Mouse (Mus musculus): ENCODE data around the gene Ubash3a. TPM values are rescaled to one million over a fixed set of nuclear protein-coding genes. Genes with fewer than 3 reads are reported as not detected.

Gene Ubash3a
- total RNA-seq (2021) = 1 to 10 TPM in 1 of 2 experiments, under 1 TPM in 1; 0.85 to 1.4 TPM

DNA sequence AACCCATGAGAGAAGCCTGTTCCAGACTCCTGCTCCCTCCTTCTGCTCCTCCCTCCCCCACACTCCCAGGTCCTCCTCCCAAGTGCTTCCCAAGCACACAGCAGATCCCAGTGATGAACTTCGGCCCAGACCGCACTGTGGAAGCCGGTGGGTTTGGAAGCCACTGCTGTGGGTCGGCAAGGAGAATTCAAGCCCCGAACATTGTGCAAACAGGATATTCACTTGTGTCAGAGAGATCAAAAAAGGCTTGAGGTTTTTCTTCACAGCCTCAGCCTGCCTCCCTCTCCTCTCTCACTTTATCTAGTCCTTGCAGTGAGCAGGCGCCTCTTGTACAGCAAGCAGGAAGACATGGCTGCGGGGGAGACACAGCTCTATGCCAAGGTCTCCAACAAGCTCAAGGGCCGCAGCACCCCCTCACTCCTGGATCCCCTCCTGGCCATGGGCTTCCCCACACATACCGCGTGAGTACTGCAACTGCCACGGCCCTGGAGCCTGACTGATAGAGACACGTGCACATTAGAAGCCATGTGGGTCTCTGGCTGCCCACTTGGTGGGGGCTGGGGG is at the start of gene Ubash3a:
Gene Ubash3a, plus strand, starts transcription at position 103 of the 564 bp plus-strand sequence.
- peak; percentile 9 to 14 for DNase-seq

DNA sequence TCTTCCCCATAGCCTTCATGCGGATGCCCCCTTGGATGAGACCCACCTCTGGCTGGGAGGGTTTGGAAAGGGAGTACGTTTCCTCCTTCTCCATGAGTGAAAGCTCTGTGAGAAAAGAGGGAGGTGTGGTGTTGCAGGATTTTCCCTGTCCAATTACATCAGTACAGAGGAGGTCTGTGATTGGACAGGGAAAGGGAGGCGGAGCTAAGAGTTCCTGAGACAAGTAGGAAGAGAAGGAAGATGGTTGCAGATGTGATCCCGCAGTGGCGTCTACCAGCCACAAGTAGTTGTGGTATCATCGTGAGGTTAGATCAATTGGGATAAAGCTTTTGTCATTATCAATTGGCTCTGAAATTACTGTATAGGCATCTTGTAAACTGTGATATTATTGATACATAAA is 49.8 kb upstream of the Ubash3a start:
- no peak for DNase-seq

DNA sequence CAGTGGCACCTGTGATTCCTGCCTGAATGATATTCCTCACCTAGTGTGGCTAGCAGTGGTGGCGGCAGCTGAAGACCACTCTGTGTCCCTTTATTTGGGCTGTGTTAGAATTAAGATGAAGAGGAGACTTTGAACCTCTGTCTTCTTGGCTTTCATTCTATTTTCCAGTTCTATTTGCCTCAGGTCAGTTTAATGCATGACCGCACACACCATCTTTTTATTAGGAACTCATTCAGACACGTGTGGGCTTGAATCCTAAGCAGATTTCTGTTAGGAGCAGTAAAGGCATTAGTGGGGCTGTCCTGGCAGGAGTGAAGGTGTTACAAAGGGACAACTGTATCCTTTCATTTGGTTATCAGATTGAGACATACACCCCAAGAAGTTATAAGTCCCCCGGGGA is 47.4 kb upstream of the Ubash3a start:
- no peak for DNase-seq

DNA sequence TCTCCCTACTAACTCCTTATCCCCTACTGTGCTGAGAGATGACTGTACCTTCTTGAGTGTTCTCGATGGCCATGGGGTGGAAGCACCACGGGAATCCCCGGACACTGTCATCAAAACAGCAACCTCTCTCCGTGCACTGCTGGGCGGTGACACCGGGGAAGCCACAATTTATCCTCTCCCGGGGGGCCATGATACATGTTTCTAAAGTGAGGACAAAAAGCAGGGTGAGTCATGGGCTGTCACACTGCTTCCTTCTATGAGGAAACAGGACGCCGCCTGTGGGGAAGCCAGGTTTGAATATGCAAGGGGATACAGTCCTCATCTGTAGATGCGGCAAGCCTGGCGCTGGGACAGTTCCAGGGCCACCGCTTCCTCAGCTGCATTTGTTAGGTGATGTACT is 45.1 kb upstream of the Ubash3a start:
- DNase-seq = no peak

DNA sequence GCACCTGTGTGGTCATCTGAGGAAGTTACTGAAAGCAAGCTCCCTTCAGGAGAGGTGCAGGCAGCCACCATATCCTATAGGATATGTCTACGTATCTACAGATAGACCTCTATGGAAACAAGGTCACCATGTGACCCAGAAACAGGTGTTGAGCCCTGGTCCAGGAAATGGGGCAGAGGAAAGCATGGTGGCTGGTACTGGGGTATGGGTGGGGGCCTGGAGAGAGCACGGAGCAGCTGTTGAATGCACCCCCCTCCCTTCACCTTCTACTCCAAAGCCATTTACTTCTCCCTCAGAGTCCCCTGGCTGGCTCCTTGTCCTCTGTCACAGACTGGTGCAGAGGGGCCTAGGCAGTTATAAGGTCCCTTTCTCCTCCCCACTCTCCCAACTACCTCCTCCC is 43.9 kb upstream of the Ubash3a start:
- DNase-seq = no peak

DNA sequence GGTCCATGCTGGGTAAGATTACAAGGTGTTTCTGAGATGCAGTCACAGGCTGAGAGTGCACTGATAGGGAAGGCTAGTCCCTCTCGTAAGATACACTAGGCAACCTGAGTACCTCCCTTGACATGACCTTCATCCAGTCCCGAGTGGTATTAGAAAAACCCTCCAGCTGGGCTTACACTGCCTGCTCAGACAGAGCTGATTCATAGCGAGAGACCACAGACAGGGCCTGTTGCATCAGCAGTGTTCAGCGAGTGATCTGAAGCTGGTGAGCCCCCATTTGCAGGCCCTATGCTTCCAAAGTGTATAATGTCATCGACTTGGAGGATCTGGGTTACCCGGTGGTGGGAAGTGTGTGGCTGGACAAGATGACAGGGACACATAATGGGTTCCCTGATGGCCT is 42.5 kb upstream of the Ubash3a start, which contains the start of gene Tff1:
Gene Tff1, minus strand, starts transcription at position 151 of the 400 bp plus-strand sequence.
- DNase-seq = no peak

DNA sequence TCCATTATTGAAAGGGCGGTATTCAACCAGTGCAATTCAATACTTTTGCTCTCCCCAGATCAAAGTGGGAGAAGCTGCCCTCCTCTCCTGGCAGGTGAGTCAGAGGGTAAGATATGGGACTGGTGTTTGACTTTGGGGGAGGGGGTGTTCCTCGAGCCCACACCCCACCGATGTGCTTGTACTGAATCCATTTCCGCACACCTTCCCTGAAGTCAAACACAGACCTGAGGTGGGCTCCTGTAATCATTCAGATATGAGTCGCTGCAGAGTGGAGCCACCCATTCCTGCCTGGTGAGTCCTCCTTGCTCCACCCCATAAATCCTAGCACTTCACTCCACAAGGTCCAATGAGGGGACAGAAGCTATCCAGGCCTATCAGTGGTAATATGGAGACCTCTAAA is 37.9 kb upstream of the Ubash3a start:
- no peak for DNase-seq

DNA sequence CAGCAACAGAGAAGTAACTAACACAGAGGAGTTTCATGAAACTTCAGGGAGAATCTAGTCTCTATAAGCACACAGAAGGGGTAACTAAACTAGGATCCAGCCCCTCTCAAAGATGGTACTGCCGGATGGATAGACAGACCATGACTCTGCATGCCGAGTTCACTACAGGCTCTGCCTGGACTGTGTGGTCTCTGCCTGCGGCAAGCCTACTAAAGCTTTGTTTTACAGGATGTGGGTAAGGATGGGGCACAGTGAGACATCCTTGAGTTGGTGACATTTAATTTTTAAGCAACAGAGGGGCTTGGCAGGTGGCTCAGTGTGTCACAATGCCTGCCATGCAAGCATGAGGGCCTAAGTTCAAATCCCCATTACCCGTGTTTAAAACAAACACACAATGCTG is 31.4 kb upstream of the Ubash3a start:
- DNase-seq = no peak

DNA sequence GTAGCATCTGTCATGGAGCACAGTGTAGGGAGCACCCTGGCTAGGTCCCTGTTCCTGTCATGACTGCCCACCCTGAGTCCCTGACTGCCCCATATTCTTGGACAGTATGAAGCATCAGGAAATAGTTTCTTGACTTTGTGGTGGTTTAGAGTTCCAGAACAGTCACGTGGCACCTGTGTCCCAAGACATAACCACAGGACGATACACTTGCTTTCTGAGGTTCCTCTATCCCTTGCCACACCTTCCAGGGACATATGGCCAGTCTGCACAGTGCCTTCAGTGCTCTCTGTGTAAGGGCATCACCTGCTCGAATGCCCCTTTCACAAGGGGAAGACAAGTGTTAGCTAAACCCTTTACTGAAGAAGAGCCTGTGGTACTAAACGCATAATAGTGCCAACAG is 26.2 kb upstream of the Ubash3a start:
- no peak for DNase-seq

DNA sequence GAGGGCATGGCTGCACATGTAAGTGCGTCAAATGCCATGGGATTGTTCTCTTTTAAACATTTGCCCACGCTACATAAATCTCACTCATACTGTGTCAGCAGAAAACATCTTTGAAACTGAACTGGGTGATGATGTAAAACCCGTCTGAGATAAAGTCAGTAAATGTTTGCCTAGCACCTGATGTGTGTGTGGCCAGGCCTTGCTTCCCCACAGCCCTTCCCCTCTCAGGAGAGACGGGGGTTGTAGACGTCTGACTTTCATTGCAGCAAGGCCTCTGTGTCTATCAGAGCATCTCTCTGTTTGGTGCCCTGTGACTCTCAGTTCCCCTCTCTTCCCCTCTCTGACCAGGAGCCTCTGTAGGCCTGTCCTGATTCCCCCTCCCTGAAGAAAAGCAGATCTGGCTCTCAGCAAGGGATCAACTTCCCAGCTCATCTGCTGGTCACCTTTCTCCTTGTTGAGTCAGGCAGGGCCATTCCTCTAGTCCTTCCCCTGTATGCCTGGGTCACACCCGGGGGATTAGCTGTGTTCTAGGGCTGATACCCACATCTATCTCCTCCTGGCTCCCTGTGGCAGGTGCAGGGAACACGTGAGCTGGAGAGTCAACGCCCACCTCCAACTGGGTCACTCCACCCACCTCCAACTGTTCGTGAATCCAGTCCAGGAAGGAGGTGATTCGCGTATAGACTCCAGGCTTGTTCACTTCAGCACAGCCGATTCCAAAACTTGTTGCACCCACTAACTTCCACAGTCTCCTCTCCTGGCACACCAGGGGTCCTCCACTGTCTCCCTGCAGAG is 24.3 kb upstream of the Ubash3a start:
- DNase-seq = peak; percentile 21 to 57

DNA sequence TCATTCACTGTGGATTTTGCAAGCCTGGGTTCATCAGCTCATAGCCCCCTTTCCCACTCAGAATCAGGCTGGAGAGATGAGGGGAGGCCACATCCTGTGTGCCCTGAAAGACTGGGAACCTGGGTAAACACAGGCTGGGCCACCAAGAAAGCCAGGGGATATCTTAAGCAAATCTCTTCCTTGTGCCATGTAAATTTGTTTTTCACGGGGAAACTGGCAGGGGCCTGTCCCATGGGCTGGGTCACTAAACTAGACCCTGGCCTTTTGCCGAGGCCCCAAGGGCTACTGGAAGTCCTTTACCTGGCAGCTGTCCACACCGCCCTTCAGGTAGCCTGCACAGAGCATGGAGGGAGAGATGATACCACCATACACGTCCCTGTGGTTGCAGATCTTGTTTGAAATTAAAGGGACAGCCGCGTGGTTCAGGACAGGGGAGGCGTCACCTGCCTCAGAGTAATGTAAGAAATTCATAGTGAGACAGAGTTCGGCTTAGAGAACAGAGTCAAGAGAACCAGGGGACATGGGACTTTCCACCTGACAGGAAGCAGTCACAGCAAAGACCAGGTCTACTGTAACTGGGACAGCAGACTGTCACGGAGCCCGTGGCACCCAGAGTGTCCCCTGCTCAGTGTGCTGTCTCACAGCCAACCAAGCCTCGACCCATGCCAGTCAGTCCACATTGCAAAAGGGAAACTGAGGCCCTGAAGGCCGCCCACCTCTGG is 23.2 kb upstream of the Ubash3a start:
- no peak for DNase-seq

DNA sequence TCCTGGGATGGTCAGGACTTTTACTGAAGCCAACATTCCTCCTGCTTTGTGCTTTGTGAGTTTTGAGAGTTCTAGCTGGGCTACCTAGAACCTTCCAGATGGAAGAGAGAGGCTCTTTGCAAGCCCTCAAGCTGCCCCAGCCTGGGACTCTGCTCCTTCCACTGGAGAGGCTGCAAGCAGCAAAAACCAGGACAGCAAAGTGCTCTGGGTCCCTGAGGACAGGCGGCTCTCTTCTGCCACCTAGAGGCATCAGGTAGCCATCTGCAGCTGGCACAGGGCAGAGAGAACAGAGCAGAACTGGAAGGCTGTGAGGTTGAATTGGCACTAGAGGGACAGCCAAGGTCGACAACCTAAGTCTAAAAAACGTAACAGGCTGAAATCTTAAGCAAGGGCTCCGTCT is 20.3 kb upstream of the Ubash3a start:
- DNase-seq = peak; percentile 60 to 67

DNA sequence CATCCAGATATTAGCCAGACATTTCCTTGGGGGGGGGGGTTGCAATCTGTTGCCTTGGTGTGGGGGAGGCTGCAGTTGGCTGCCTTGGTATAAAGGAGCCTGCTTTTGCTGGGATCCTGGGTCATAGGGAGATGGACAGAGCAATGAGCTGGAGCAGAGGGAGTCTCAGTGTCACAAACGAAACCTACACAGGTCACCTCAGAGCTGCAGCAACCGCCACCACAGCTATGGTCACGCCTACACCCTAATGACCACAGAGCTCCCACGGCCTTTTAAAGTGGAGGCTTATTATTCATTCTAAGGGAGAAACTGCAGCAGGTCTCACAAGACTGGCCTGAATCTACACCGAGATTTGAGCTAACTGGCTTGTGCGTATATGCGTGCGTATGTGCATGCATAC is 15.8 kb upstream of the Ubash3a start:
- DNase-seq = no peak

DNA sequence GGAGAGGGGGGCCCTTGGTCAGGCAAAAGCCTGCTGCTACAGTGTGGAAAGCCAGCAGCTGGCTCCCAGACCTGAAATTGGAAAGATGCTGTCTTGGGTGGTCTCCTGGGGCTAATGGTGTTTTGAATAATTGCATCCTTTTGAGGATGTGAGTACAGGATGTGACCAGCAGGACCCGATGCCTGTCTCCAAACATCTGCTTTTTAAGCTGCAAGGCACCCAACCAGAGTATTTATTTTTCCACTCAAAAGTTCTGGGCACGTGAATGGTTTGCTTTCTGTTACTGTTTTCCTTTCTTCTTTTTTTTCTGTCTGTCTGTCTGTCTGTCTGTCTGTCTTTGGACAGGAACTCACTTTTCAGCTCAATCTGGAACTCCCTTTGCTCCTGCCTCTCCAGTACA is 15.0 kb upstream of the Ubash3a start:
- DNase-seq = no peak

DNA sequence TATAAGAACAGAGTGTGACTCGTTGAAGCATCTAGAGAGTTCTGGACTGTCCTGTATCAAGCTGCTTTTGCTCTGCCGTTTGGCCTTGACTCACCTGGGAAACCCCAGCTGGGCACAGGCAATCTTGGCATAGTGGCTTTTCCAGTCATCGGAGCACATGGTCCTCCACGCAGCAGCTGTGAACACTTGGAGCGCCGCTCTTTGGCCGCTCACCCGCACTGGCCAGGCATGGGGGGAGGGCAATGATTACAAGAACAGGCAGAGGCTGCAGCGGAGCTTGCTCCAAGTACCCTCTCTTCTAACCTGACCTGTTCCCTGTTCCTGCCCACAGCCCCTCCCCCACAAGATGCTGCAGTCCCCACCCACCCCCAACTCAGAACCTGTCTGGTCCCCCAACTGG is 14.3 kb upstream of the Ubash3a start:
- no peak for DNase-seq

DNA sequence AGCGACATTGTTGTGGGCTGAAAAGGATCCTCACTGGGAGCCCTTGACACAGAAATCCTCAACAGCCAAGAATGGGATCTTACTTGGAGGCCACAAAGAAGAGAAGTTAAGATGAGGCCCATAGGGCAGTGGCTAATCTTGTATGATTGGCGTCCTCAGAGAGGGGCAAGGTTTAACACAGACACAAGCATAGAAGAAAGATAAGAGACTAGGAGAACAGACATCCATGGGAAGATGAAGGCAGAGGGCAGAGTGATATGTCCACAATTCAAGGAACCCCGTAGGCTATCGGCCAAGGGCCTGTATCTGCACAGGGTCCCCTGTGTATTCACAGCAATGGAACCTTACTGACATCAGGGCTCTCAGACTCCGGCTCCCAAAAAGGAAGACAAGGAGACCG is 12.5 kb upstream of the Ubash3a start:
- no peak for DNase-seq

DNA sequence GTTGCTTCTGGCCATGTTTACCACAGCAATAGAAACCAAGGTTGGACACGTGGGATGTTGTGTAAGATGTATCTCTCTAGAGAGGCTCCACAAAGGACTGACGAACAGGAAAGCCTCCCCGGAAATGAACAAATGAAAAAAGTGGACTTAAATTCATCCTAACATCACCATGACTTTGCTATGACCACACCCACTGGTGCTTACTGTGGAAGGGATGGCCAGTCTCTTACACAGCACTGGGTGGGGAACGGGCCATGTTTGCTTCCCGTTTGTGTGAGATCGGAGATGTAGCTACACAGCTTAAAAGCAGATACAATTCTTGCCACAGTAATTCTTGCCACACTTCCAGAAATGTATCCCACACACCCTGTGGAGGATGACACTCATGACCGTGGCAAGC is 11.4 kb upstream of the Ubash3a start:
- DNase-seq = no peak

DNA sequence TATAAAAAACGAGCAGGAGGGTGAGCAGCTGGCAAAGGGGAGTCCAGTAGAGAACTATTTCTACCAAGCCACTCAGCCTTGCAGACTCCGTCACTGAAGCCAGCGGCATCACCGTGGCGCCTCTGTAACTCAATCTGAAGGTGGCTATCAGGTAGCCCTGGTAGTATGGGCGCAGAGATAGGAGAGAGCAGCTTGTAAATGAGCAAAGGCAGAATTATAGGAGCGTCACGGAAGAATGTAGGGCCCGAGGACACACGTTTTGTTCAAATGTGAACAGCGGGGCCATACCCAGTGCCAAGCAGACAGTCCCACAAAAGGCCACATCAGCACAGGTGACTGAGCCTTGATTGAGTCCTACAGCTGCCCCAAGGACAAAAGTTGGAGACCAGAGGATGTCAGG is 8.8 kb upstream of the Ubash3a start, which contains the start of gene Tmprss3:
Gene Tmprss3, minus strand, starts transcription at position 101 of the 400 bp plus-strand sequence.
- no peak for DNase-seq

DNA sequence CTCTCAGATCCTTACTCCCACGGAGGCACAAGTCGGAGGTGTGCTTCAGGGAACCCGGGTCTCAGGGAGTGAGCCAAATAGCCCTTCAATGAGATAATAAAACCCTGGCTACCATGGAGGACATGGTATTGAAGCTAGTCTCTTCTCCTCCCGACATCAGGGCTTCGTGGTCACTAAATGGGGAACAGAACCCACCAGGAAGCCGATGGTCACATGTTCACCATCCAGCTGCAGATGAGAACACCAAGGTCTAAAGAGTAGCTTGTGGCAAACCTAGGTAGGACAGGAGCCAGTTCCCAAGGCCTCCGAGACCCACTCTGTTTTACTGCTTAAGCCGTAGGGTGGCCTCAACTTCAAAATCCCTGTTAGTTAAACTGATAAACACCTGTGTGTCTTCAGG is 981 bp downstream of the Ubash3a start:
- DNase-seq = no peak

DNA sequence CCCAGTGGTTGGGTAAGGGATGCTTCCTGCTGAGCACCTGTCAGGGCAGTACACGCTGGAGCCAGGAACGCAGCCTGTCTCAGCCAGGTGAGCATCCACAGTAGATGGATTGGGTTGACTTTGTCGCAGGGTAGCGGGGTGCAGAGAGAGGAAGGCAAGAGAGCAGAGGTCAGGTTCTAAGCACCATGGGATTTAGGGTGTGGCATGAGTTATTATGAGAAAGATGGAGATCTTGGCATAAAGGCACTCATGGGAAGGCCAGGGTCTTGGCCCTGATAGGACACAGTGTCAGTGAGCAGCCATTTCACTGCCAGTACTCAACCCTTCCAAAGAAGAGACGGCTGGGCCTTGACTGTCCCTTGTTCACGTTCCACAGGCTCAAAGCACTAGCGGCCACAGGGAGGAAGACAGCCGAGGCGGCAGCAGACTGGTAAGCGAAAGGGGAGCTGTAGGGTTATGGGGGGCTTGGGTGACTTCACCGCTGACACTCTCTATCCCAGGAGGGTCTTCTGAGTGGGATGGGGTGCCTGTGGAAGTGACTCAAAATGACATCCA is 1.8 kb downstream of the Ubash3a start:
- no peak for DNase-seq

DNA sequence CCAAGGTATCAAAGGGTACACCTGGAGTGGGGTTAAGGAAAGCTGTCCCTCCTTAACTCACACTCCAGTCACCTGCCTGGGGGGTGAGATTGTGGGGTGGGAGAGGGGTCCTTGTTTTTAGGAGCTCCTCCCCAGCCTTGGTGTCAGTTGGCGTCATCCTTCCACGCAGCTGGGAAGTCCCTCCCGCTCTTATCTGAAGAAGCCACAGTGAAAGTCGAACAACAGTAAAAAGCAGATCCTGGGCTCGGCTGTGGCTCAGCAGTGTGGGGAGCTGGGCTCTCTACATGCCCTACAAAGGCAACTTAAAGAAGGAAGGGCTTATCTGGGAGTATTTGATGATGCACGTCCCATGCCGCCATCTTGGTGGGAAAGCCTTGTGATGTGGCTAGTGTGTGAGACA is 2.6 kb downstream of the Ubash3a start:
- DNase-seq = no peak

DNA sequence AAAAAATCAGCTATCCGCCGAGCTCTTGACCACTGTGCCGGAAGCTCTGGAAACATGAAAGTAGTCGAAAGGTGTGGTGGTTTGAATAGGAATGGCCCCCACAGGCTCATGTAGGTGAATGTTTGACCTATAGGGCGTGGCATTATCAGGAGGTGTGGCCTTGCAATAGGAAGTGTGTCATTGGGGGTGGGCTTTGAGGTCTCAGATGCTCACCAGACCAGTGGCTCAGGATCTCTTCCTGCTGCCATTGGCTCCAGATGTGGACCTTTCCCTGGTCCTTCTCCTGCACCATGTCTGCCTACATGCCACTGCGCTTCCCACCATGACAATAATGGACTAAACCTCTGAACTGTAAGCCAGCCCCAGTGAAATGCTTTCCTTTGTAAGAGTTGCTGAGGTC is 4.2 kb downstream of the Ubash3a start:
- DNase-seq = no peak

Measured in layer of hippocampus, postnatal 36 days (tissue).